15 mouse cellular contexts compared by ENCODE assay signal in genomic region chr2:170069976-170070375, GRCm38 (mm10).
DNase-seq lines count a peak whose midpoint lies in the region; ATAC-seq and TF ChIP-seq lines count a peak whose summit lies in the region.
"Had no signal": no experiment of that assay in that cellular context is flagged by ENCODE, and none has a peak within 500 bp of the region (broad histone marks: within the 10 kb centered on the region; RNA-seq: fewer than 3 reads in every experiment).

No protein-coding gene starts in this region.

- no peak overlapping the region for H3K4me3 ChIP-seq in kidney, embryonic 14.5 days (ENCODE audit: low read length)
- H3K4me3 ChIP-seq in kidney, adult 2 months (ENCODE audit: insufficient read depth, low read depth, low read length) = no peak overlapping the region
- H3K4me3 ChIP-seq in stomach, embryonic 15.5 days (replicated peaks) = no peak overlapping the region
- H3K4me3 ChIP-seq: forebrain, embryonic 15.5 days; hindbrain, embryonic 15.5 days; liver, embryonic 15.5 days had no signal

- no peak for DNase-seq in kidney, adult 2 months
- peak; percentile 17 for DNase-seq in lung, postnatal 10 days
- no peak for DNase-seq in lung, postnatal 4 days
- DNase-seq in gastrocnemius, postnatal 25 days = peak; percentile 46
- no peak for DNase-seq in MN1 (ENCODE audit: low spot score)
- DNase-seq: adrenal gland, postnatal 25 days; cerebellum, postnatal 14 days; layer of hippocampus, postnatal 36 days; right cerebral cortex, adult 18-20 months; thymus, adult 18-20 months had no signal

- ATAC-seq in kidney, embryonic 14.5 days (ENCODE audit: low FRiP score, low TSS enrichment) = no peak
- ATAC-seq in stomach, embryonic 15.5 days (ENCODE audit: insufficient read depth, low FRiP score, low read depth) = no peak
- ATAC-seq: forebrain, embryonic 15.5 days had no signal

- no peak for TF ChIP-seq CTCF in kidney, adult 2 months (conservative IDR thresholded peaks at IDR 0.05; ENCODE audit: insufficient read depth, insufficient read length, low read depth, low read length)

- H3K9ac ChIP-seq in kidney, embryonic 14.5 days (ENCODE audit: low read depth, low read length) = no peak overlapping the region
- H3K9ac ChIP-seq in stomach, embryonic 15.5 days = no peak overlapping the region
- H3K9ac ChIP-seq: forebrain, embryonic 15.5 days; hindbrain, embryonic 15.5 days; liver, embryonic 15.5 days had no signal

- TF ChIP-seq POLR2A in kidney, adult 2 months (IDR thresholded peaks at IDR 0.05; ENCODE audit: low read depth, low read length) = no peak

- H3K36me3 ChIP-seq in kidney, embryonic 14.5 days (ENCODE audit: control insufficient read depth, insufficient read depth, low read length) = no peaks in the 10 kb centered on the region
- no peaks in the 10 kb centered on the region for H3K36me3 ChIP-seq in kidney, adult 2 months (ENCODE audit: control insufficient read depth, insufficient read depth, low read length)
- H3K36me3 ChIP-seq in stomach, embryonic 15.5 days = no peaks in the 10 kb centered on the region
- H3K36me3 ChIP-seq: forebrain, embryonic 15.5 days; hindbrain, embryonic 15.5 days; liver, embryonic 15.5 days had no signal

- H3K27me3 ChIP-seq in kidney, embryonic 14.5 days (ENCODE audit: control insufficient read depth, insufficient read depth, low read length) = no peaks in the 10 kb centered on the region
- no peaks in the 10 kb centered on the region for H3K27me3 ChIP-seq in kidney, adult 2 months (replicated peaks; ENCODE audit: control insufficient read depth, insufficient read depth, low read length)
- H3K27me3 ChIP-seq in stomach, embryonic 15.5 days (replicated peaks) = no peaks in the 10 kb centered on the region
- H3K27me3 ChIP-seq: forebrain, embryonic 15.5 days; hindbrain, embryonic 15.5 days; liver, embryonic 15.5 days had no signal

- WGBS in kidney, embryonic 14.5 days = 66% methylated on average over 5 of the region's 5 CpGs
- 70% methylated on average over 5 of the region's 5 CpGs for WGBS in kidney, adult 2 months
- WGBS in stomach, embryonic 15.5 days = 67% methylated on average over 5 of the region's 5 CpGs

- H3K4me1 ChIP-seq in kidney, embryonic 14.5 days (ENCODE audit: control insufficient read depth, insufficient read depth, low read length) = no peaks in the 10 kb centered on the region
- H3K4me1 ChIP-seq in kidney, adult 2 months (ENCODE audit: control insufficient read depth, insufficient read depth, low read length) = no peaks in the 10 kb centered on the region
- H3K4me1 ChIP-seq in stomach, embryonic 15.5 days = peaks cover 7% of the 10 kb centered on the region; the same call in 1 of the 2 replicates
- H3K4me1 ChIP-seq: liver, embryonic 15.5 days had no signal

- peak overlapping the region; percentile 49; the same call in 1 of the 2 replicates for H3K27ac ChIP-seq in kidney, embryonic 14.5 days (ENCODE audit: low read depth, low read length)
- H3K27ac ChIP-seq in kidney, adult 2 months (ENCODE audit: insufficient read depth, low read depth, low read length) = no peak overlapping the region
- H3K27ac ChIP-seq in stomach, embryonic 15.5 days = peak overlapping the region; percentile 67
- H3K27ac ChIP-seq: forebrain, embryonic 15.5 days; hindbrain, embryonic 15.5 days; liver, embryonic 15.5 days had no signal

- H3K9me3 ChIP-seq in kidney, embryonic 14.5 days (ENCODE audit: control insufficient read depth, low read length) = no peaks in the 10 kb centered on the region; the same call in 1 of the 2 replicates
- H3K9me3 ChIP-seq in stomach, embryonic 15.5 days = no peaks in the 10 kb centered on the region
- H3K9me3 ChIP-seq: forebrain, embryonic 15.5 days; hindbrain, embryonic 15.5 days; liver, embryonic 15.5 days had no signal

- no peak overlapping the region for H3K4me2 ChIP-seq in kidney, embryonic 14.5 days (replicated peaks; ENCODE audit: low read depth, low read length)
- H3K4me2 ChIP-seq in stomach, embryonic 15.5 days = no peak overlapping the region
- H3K4me2 ChIP-seq: forebrain, embryonic 15.5 days; liver, embryonic 15.5 days had no signal

Comparison
In these comparisons a context has a peak if more than half of its experiments do, and no peak if none do; other contexts are left out.
1. DNase-seq: peak in lung, postnatal 10 days (single experiment) and gastrocnemius, postnatal 25 days (single experiment); none in kidney, adult 2 months (single experiment), lung, postnatal 4 days (0 of 2) and MN1 (single experiment).